Mouse (Mus musculus) right cerebral cortex, postnatal 14 days (tissue): Measurements from ENCODE around the gene Supt6.

Experiments
- DNase-seq: peaks from one replicate; pipeline ENCODE4 v3.0.0; 2022

The Supt6 gene

GRCm38 (mm10) chr11:78181830-78182357, 63.9 kb downstream of the Supt6 start:
- DNase-seq: no peak

GRCm38 (mm10) chr11:78180081-78180761, 65.6 kb downstream of the Supt6 start:
- DNase-seq: no peak

GRCm38 (mm10) chr11:78179438-78179999, 66.3 kb downstream of the Supt6 start:
- DNase-seq: no peak

GRCm38 (mm10) chr11:78178859-78179437, 66.8 kb downstream of the Supt6 start:
- peak; percentile 68 for DNase-seq

- DNase-seq: peak; percentile 92
Observed at GRCm38 (mm10) chr11:78177903-78178858, 67.6 kb downstream of the Supt6 start.

GRCm38 (mm10) chr11:78177437-78177836, 68.3 kb downstream of the Supt6 start:
- DNase-seq: no peak

GRCm38 (mm10) chr11:78176905-78177331, 68.9 kb downstream of the Supt6 start:
- no peak for DNase-seq

- peak; percentile 75 for DNase-seq
Observed at GRCm38 (mm10) chr11:78176402-78176862, 69.4 kb downstream of the Supt6 start, which contains the start of the genes Nek8 and Tlcd1. Gene Nek8 (minus strand): TSS chr11:78176675. Gene Tlcd1 (plus strand): TSS chr11:78176711.

- no peak for DNase-seq
Observed at GRCm38 (mm10) chr11:78175771-78176401, 69.9 kb downstream of the Supt6 start.

GRCm38 (mm10) chr11:78174506-78174905, 71.3 kb downstream of the Supt6 start:
- no peak for DNase-seq

GRCm38 (mm10) chr11:78172748-78173383, 72.9 kb downstream of the Supt6 start:
- DNase-seq: no peak

- DNase-seq: no peak
Observed at GRCm38 (mm10) chr11:78172034-78172747, 73.6 kb downstream of the Supt6 start.

- no peak for DNase-seq
Observed at GRCm38 (mm10) chr11:78171328-78171727, 74.5 kb downstream of the Supt6 start.

- DNase-seq: no peak
Observed at GRCm38 (mm10) chr11:78170306-78170705, 75.5 kb downstream of the Supt6 start.

- peak; percentile 17 for DNase-seq
Observed at GRCm38 (mm10) chr11:78168541-78169468, 77.0 kb downstream of the Supt6 start.

GRCm38 (mm10) chr11:78167257-78167959, 78.4 kb downstream of the Supt6 start:
- DNase-seq: no peak

GRCm38 (mm10) chr11:78166640-78167039, 79.1 kb downstream of the Supt6 start:
- DNase-seq: no peak

GRCm38 (mm10) chr11:78166161-78166560, 79.6 kb downstream of the Supt6 start:
- no peak for DNase-seq

GRCm38 (mm10) chr11:78165761-78166109, 80.1 kb downstream of the Supt6 start:
- DNase-seq: peak; percentile 53
